In genomic region chr19:5894002-5894678, GRCm38 (mm10) we compare ENCODE assay signal across 8 mouse cellular contexts. TPM values are rescaled to one million over a fixed set of nuclear protein-coding genes. Genes with fewer than 3 reads are reported as not detected.
A peak's percentile ranks its signal among the peaks of the same experiment; 100 is the strongest.
DNase-seq lines count a peak whose midpoint lies in the region; ATAC-seq and TF ChIP-seq lines count a peak whose summit lies in the region.

Tigd3 (minus strand) TSS chr19:5894149.

- H3K9me3 ChIP-seq in hindbrain, postnatal 0 days (ENCODE audit: low read length) = no peaks in the 10 kb centered on the region

- no peak for TF ChIP-seq CTCF in gastrocnemius, adult 2 months (IDR thresholded peaks at IDR 0.05)
- TF ChIP-seq CTCF in hindbrain, postnatal 0 days (IDR thresholded peaks at IDR 0.05; ENCODE audit: low read depth) = no peak
- no peak for TF ChIP-seq CTCF in left cerebral cortex, adult 2 months (IDR thresholded peaks at IDR 0.05)

- peaks cover 19% of the 10 kb centered on the region for H3K36me3 ChIP-seq in hindbrain, postnatal 0 days (ENCODE audit: insufficient read depth, low read length)
- peaks cover 16% of the 10 kb centered on the region for H3K36me3 ChIP-seq in macrophage (ENCODE audit: inconsistent target)

- peak; percentile 94 for DNase-seq in gastrocnemius, adult 2 months
- DNase-seq in hindbrain, postnatal 0 days (ENCODE audit: low spot score) = peak; percentile 98
- peak; percentile 92 to 94 for DNase-seq in left cerebral cortex, adult 2 months (ENCODE audit: extremely low spot score in 1 of 2, low spot score in 2 of 2)
- DNase-seq in retina, postnatal 7 days (ENCODE audit: low read depth, low spot score) = peak; percentile 91
- peak; percentile 81 to 85 for DNase-seq in urinary bladder, adult 18-20 months (ENCODE audit: low spot score in 2 of 2)

- ATAC-seq in activated CD4-positive, CD25-positive, alpha-beta regulatory T cell, adult 4 months = peak; percentile 95
- peak; percentile 96 for ATAC-seq in common myeloid progenitor, adult 5-6 weeks (replicated peaks; ENCODE audit: low read depth, poor library complexity, severe bottlenecking)
- ATAC-seq in hindbrain, postnatal 0 days = peak; percentile 99

- H3K27ac ChIP-seq in gastrocnemius, adult 2 months = peak within 1 kb of the TSS; percentile 81
- peak within 1 kb of the TSS; percentile 77 for H3K27ac ChIP-seq in hindbrain, postnatal 0 days
- H3K27ac ChIP-seq in left cerebral cortex, adult 2 months = peak within 1 kb of the TSS; percentile 84
- no peak within 1 kb of the TSS for H3K27ac ChIP-seq in macrophage

- peak within 1 kb of the TSS; percentile 71 for H3K4me2 ChIP-seq in hindbrain, postnatal 0 days (ENCODE audit: low read depth, low read length)

- no peaks in the 10 kb centered on the region for H3K79me2 ChIP-seq in macrophage (ENCODE audit: inconsistent target)

- no peaks in the 10 kb centered on the region for H3K27me3 ChIP-seq in hindbrain, postnatal 0 days (ENCODE audit: insufficient read depth, low read length)

- H3K4me3 ChIP-seq in gastrocnemius, adult 2 months = peak within 1 kb of the TSS; percentile 73
- peak within 1 kb of the TSS; percentile 58 for H3K4me3 ChIP-seq in hindbrain, postnatal 0 days (ENCODE audit: low read length)
- H3K4me3 ChIP-seq in left cerebral cortex, adult 2 months = peak within 1 kb of the TSS; percentile 79
- H3K4me3 ChIP-seq in macrophage (ENCODE audit: inconsistent target) = peak within 1 kb of the TSS; percentile 10; the same call in 1 of the 2 replicates

- peak within 1 kb of the TSS; percentile 80 for H3K9ac ChIP-seq in hindbrain, postnatal 0 days (replicated peaks; ENCODE audit: low read length)

- peaks cover 9% of the 10 kb centered on the region for H3K4me1 ChIP-seq in hindbrain, postnatal 0 days (ENCODE audit: insufficient read depth, low read length)

- WGBS in hindbrain, postnatal 0 days = 3% methylated on average over 36 of the region's 36 CpGs
- 2% methylated on average over 36 of the region's 36 CpGs for WGBS in macrophage (ENCODE audit: missing documents)

- intact Hi-C loops in gastrocnemius, adult 2 months (cut with DNase I) = no loop called here
- intact Hi-C loops in left cerebral cortex, adult 2 months (cut with DNase I) = no loop called here

RNA-seq across cellular contexts. Expression of gene Tigd3, which starts in this region (rescaled TPM):
- under 1 TPM; 0.29 to 0.58 TPM for polyA plus RNA-seq in activated CD4-positive, CD25-positive, alpha-beta regulatory T cell, adult 4 months (2017; shearing (Covaris generic))
- total RNA-seq in common myeloid progenitor, adult 5-6 weeks (2017) = 0.34 and 2.8 TPM in 2 replicates
- under 1 TPM; 0.10 to 0.20 TPM for total RNA-seq in gastrocnemius, adult 2 months (2021)
- total RNA-seq in hindbrain, postnatal 0 days (2014; rRNA removed) = 7.5 and 10.1 TPM in 2 replicates
- 7.1 and 7.5 TPM in 2 replicates for polyA plus RNA-seq in hindbrain, postnatal 0 days (2015; fragmentation: Nextera tagmentation; extraction: Ambion mirVana)
- total RNA-seq in left cerebral cortex, adult 2 months (2021) = 1 to 10 TPM; 4.3 to 4.7 TPM
- 1 to 10 TPM; 1.4 to 4.4 (median 2.5) TPM for total RNA-seq in macrophage (2018; cell fraction: chromatin; rRNA removed)
- total RNA-seq in macrophage (2018; cell fraction: cytosol; rRNA removed) = under 1 TPM in 24 of 26 experiments, not detected in 2; 0.07 to 0.34 (median 0.16) TPM
- 1 to 10 TPM in 25 of 26 experiments, under 1 TPM in 1; 0.81 to 6.3 (median 2.3) TPM for total RNA-seq in macrophage (2018; cell fraction: nucleus; rRNA removed)
- 0.16 to 0.59 TPM (median 0.16 TPM) in 3 replicates for polyA plus RNA-seq in macrophage (2018)

Comparison
In these comparisons a context has a peak if more than half of its experiments do, and no peak if none do; other contexts are left out.
1. Peak in ATAC-seq in activated CD4-positive, CD25-positive, alpha-beta regulatory T cell, adult 4 months; RNA of the gene not detected or under 1 TPM.
2. Peak in DNase-seq, H3K4me3 ChIP-seq and H3K27ac ChIP-seq in gastrocnemius, adult 2 months; RNA of the gene not detected or under 1 TPM.
3. H3K4me3 ChIP-seq: peak in every context shown above with its lines; median percentile 79 in left cerebral cortex, adult 2 months; 73 in gastrocnemius, adult 2 months; 58 in hindbrain, postnatal 0 days; 10 in macrophage.